Mouse (Mus musculus): Measurements from ENCODE around the gene Brip1. TPM values are rescaled to one million over a fixed set of nuclear protein-coding genes. Genes with fewer than 3 reads are reported as not detected.

The Brip1 gene
- polyA plus RNA-seq, 1 experiment from 2014 or later: 0.64 TPM

- Histone ChIP-seq H3K4me1 (ENCODE audit: control insufficient read depth, insufficient read depth, low read length) (no peaks in the 10 kb centered on the region), H3K4me2 (ENCODE audit: low read length) (no peak overlapping the region), H3K4me3 (ENCODE audit: low read depth, low read length) (no peak overlapping the region), H3K27ac (ENCODE audit: low read length) (no peak overlapping the region), H3K9ac (ENCODE audit: low read depth, low read length) (no peak overlapping the region), H3K9me3 (replicated peaks; ENCODE audit: control insufficient read depth, low read length, poor library complexity, severe bottlenecking) (no peaks in the 10 kb centered on the region), H3K27me3 (ENCODE audit: control insufficient read depth, insufficient read depth, low read depth, low read length) (no peaks in the 10 kb centered on the region), H3K36me3 (ENCODE audit: control insufficient read depth, insufficient read depth, low read length) (no peaks in the 10 kb centered on the region)
- ATAC-seq: no peak
- 73% methylated on average over 5 of the region's 5 CpGs for WGBS
These were observed 45.4 kb downstream of the Brip1 start for GRCm38 (mm10) chr11:86155638-86156037.

- H3K4me2 ChIP-seq (ENCODE audit: low read length): no peak overlapping the region
- no peak overlapping the region for H3K27ac ChIP-seq (ENCODE audit: low read length)
- ATAC-seq: no peak
- 94% methylated on average over 3 of the region's 3 CpGs for WGBS
- no peak overlapping the region for H3K9ac ChIP-seq (ENCODE audit: low read depth, low read length)
- no peak overlapping the region for H3K4me3 ChIP-seq (ENCODE audit: low read depth, low read length)
- no peaks in the 10 kb centered on the region for H3K36me3 ChIP-seq (ENCODE audit: control insufficient read depth, insufficient read depth, low read length)
- H3K4me1 ChIP-seq (ENCODE audit: control insufficient read depth, insufficient read depth, low read length): no peaks in the 10 kb centered on the region
- H3K9me3 ChIP-seq (replicated peaks; ENCODE audit: control insufficient read depth, low read length, poor library complexity, severe bottlenecking): no peaks in the 10 kb centered on the region
- H3K27me3 ChIP-seq (ENCODE audit: control insufficient read depth, insufficient read depth, low read depth, low read length): no peaks in the 10 kb centered on the region
These were observed 69.7 kb downstream of the Brip1 start for GRCm38 (mm10) chr11:86131324-86131723.

- no peak overlapping the region for H3K4me3 ChIP-seq (ENCODE audit: low read depth, low read length)
- no peak overlapping the region for H3K4me2 ChIP-seq (ENCODE audit: low read length)
- H3K9ac ChIP-seq (ENCODE audit: low read depth, low read length): no peak overlapping the region
- H3K4me1 ChIP-seq (ENCODE audit: control insufficient read depth, insufficient read depth, low read length): no peaks in the 10 kb centered on the region
- no peaks in the 10 kb centered on the region for H3K27me3 ChIP-seq (ENCODE audit: control insufficient read depth, insufficient read depth, low read depth, low read length)
- no peak for ATAC-seq
- H3K9me3 ChIP-seq (replicated peaks; ENCODE audit: control insufficient read depth, low read length, poor library complexity, severe bottlenecking): no peaks in the 10 kb centered on the region
- H3K36me3 ChIP-seq (ENCODE audit: control insufficient read depth, insufficient read depth, low read length): no peaks in the 10 kb centered on the region
- WGBS: 89% methylated on average over 7 of the region's 7 CpGs
- H3K27ac ChIP-seq (ENCODE audit: low read length): no peak overlapping the region
These were observed 83.7 kb downstream of the Brip1 start for GRCm38 (mm10) chr11:86117078-86117869.

GRCm38 (mm10) chr11:86115955-86116354 is 85.0 kb downstream of the Brip1 start:
- H3K4me3 ChIP-seq (ENCODE audit: low read depth, low read length): no peak overlapping the region
- no peaks in the 10 kb centered on the region for H3K36me3 ChIP-seq (ENCODE audit: control insufficient read depth, insufficient read depth, low read length)
- ATAC-seq: no peak
- no peaks in the 10 kb centered on the region for H3K9me3 ChIP-seq (replicated peaks; ENCODE audit: control insufficient read depth, low read length, poor library complexity, severe bottlenecking)
- H3K27me3 ChIP-seq (ENCODE audit: control insufficient read depth, insufficient read depth, low read depth, low read length): no peaks in the 10 kb centered on the region
- no peak overlapping the region for H3K27ac ChIP-seq (ENCODE audit: low read length)
- 84% methylated on average over 1 of the region's 1 CpGs for WGBS
- no peak overlapping the region for H3K9ac ChIP-seq (ENCODE audit: low read depth, low read length)
- H3K4me2 ChIP-seq (ENCODE audit: low read length): no peak overlapping the region
- no peaks in the 10 kb centered on the region for H3K4me1 ChIP-seq (ENCODE audit: control insufficient read depth, insufficient read depth, low read length)

GRCm38 (mm10) chr11:86107276-86107675 is 93.7 kb downstream of the Brip1 start:
- no peaks in the 10 kb centered on the region for H3K27me3 ChIP-seq (ENCODE audit: control insufficient read depth, insufficient read depth, low read depth, low read length)
- no peak overlapping the region for H3K27ac ChIP-seq (ENCODE audit: low read length)
- no peaks in the 10 kb centered on the region for H3K9me3 ChIP-seq (replicated peaks; ENCODE audit: control insufficient read depth, low read length, poor library complexity, severe bottlenecking)
- no peak overlapping the region for H3K9ac ChIP-seq (ENCODE audit: low read depth, low read length)
- ATAC-seq: no peak
- H3K4me2 ChIP-seq (ENCODE audit: low read length): no peak overlapping the region
- no peak overlapping the region for H3K4me3 ChIP-seq (ENCODE audit: low read depth, low read length)
- 95% methylated on average over 4 of the region's 4 CpGs for WGBS
- no peaks in the 10 kb centered on the region for H3K4me1 ChIP-seq (ENCODE audit: control insufficient read depth, insufficient read depth, low read length)
- no peaks in the 10 kb centered on the region for H3K36me3 ChIP-seq (ENCODE audit: control insufficient read depth, insufficient read depth, low read length)

GRCm38 (mm10) chr11:86106596-86106995 is 94.4 kb downstream of the Brip1 start:
- Histone ChIP-seq H3K36me3 (ENCODE audit: control insufficient read depth, insufficient read depth, low read length) (no peaks in the 10 kb centered on the region), H3K9me3 (replicated peaks; ENCODE audit: control insufficient read depth, low read length, poor library complexity, severe bottlenecking) (no peaks in the 10 kb centered on the region), H3K9ac (ENCODE audit: low read depth, low read length) (no peak overlapping the region), H3K4me2 (ENCODE audit: low read length) (no peak overlapping the region), H3K4me1 (ENCODE audit: control insufficient read depth, insufficient read depth, low read length) (no peaks in the 10 kb centered on the region), H3K4me3 (ENCODE audit: low read depth, low read length) (no peak overlapping the region), H3K27me3 (ENCODE audit: control insufficient read depth, insufficient read depth, low read depth, low read length) (no peaks in the 10 kb centered on the region), H3K27ac (ENCODE audit: low read length) (no peak overlapping the region)
- ATAC-seq: no peak

- no peak overlapping the region for H3K4me2 ChIP-seq (ENCODE audit: low read length)
These were observed 99.8 kb downstream of the Brip1 start for GRCm38 (mm10) chr11:86101191-86101590.

GRCm38 (mm10) chr11:86099341-86099740 is 101.7 kb downstream of the Brip1 start:
- H3K4me1 ChIP-seq (ENCODE audit: control insufficient read depth, insufficient read depth, low read length): no peaks in the 10 kb centered on the region
- H3K9me3 ChIP-seq (replicated peaks; ENCODE audit: control insufficient read depth, low read length, poor library complexity, severe bottlenecking): no peaks in the 10 kb centered on the region
- H3K4me3 ChIP-seq (ENCODE audit: low read depth, low read length): no peak overlapping the region
- H3K4me2 ChIP-seq (ENCODE audit: low read length): no peak overlapping the region
- H3K27ac ChIP-seq (ENCODE audit: low read length): no peak overlapping the region
- no peak for ATAC-seq
- no peak overlapping the region for H3K9ac ChIP-seq (ENCODE audit: low read depth, low read length)
- WGBS: 70% methylated on average over 2 of the region's 2 CpGs
- no peaks in the 10 kb centered on the region for H3K27me3 ChIP-seq (ENCODE audit: control insufficient read depth, insufficient read depth, low read depth, low read length)
- H3K36me3 ChIP-seq (ENCODE audit: control insufficient read depth, insufficient read depth, low read length): no peaks in the 10 kb centered on the region

More at GRCm38 (mm10) chr11:86101191-86101590, 99.8 kb downstream of the Brip1 start:
- H3K27ac ChIP-seq (ENCODE audit: low read length): no peak overlapping the region
- H3K4me3 ChIP-seq (ENCODE audit: low read depth, low read length): no peak overlapping the region
- H3K27me3 ChIP-seq (ENCODE audit: control insufficient read depth, insufficient read depth, low read depth, low read length): no peaks in the 10 kb centered on the region
- 90% methylated on average over 6 of the region's 6 CpGs for WGBS
- no peaks in the 10 kb centered on the region for H3K9me3 ChIP-seq (replicated peaks; ENCODE audit: control insufficient read depth, low read length, poor library complexity, severe bottlenecking)
- no peak for ATAC-seq
- no peaks in the 10 kb centered on the region for H3K4me1 ChIP-seq (ENCODE audit: control insufficient read depth, insufficient read depth, low read length)
- no peak overlapping the region for H3K9ac ChIP-seq (ENCODE audit: low read depth, low read length)
- H3K36me3 ChIP-seq (ENCODE audit: control insufficient read depth, insufficient read depth, low read length): no peaks in the 10 kb centered on the region

GRCm38 (mm10) chr11:86088815-86089214 is 112.2 kb downstream of the Brip1 start:
- Histone ChIP-seq H3K36me3 (ENCODE audit: control insufficient read depth, insufficient read depth, low read length) (no peaks in the 10 kb centered on the region), H3K9ac (ENCODE audit: low read depth, low read length) (no peak overlapping the region), H3K27me3 (ENCODE audit: control insufficient read depth, insufficient read depth, low read depth, low read length) (no peaks in the 10 kb centered on the region), H3K9me3 (replicated peaks; ENCODE audit: control insufficient read depth, low read length, poor library complexity, severe bottlenecking) (no peaks in the 10 kb centered on the region), H3K4me3 (ENCODE audit: low read depth, low read length) (no peak overlapping the region), H3K4me1 (ENCODE audit: control insufficient read depth, insufficient read depth, low read length) (no peaks in the 10 kb centered on the region), H3K27ac (ENCODE audit: low read length) (no peak overlapping the region), H3K4me2 (ENCODE audit: low read length) (no peak overlapping the region)
- no peak for ATAC-seq

Data from midbrain, embryonic 16.5 days (tissue).